Mouse (Mus musculus) yolk sac, embryonic 10.5 days (tissue): ENCODE data around the gene Kat7.

ENCODE experiments used
- DNase-seq: peaks from one replicate; pipeline ENCODE4 v3.0.0-alpha.2; 2017; ENCODE audit warnings: low spot score

The Kat7 gene

GRCm38 (mm10) chr11:95333805-95334204 is 23.8 kb upstream of the Kat7 start:
- DNase-seq: no peak

GRCm38 (mm10) chr11:95333209-95333608 is 23.2 kb upstream of the Kat7 start:
- no peak for DNase-seq

- DNase-seq: no peak
Observed at GRCm38 (mm10) chr11:95330662-95331061, 20.6 kb upstream of the Kat7 start.

- no peak for DNase-seq
Observed at GRCm38 (mm10) chr11:95328629-95329028, 18.6 kb upstream of the Kat7 start.

GRCm38 (mm10) chr11:95326243-95326642 is 16.2 kb upstream of the Kat7 start:
- DNase-seq: no peak

GRCm38 (mm10) chr11:95325832-95326231 is 15.8 kb upstream of the Kat7 start:
- DNase-seq: no peak

GRCm38 (mm10) chr11:95324181-95324580 is 14.1 kb upstream of the Kat7 start:
- DNase-seq: no peak

- no peak for DNase-seq
Observed at GRCm38 (mm10) chr11:95320010-95320409, 10.0 kb upstream of the Kat7 start.

GRCm38 (mm10) chr11:95319506-95319905 is 9.5 kb upstream of the Kat7 start:
- DNase-seq: no peak

GRCm38 (mm10) chr11:95318116-95318515 is 8.1 kb upstream of the Kat7 start:
- no peak for DNase-seq

GRCm38 (mm10) chr11:95315215-95315955 is 5.3 kb upstream of the Kat7 start:
- no peak for DNase-seq

- DNase-seq: no peak
Observed at GRCm38 (mm10) chr11:95311425-95311807, 1.4 kb upstream of the Kat7 start.

GRCm38 (mm10) chr11:95310648-95311424 is 790 bp upstream of the Kat7 start:
- no peak for DNase-seq

GRCm38 (mm10) chr11:95309510-95310006 is 488 bp downstream of the Kat7 start:
- DNase-seq: peak; percentile 98

- peak; percentile 51 for DNase-seq
Observed at GRCm38 (mm10) chr11:95307526-95307925, 2.5 kb downstream of the Kat7 start.

GRCm38 (mm10) chr11:95305600-95305999 is 4.4 kb downstream of the Kat7 start:
- DNase-seq: no peak

- peak; percentile 61 for DNase-seq
Observed at GRCm38 (mm10) chr11:95301772-95302171, 8.3 kb downstream of the Kat7 start.

- DNase-seq: no peak
Observed at GRCm38 (mm10) chr11:95299886-95300285, 10.2 kb downstream of the Kat7 start.

- DNase-seq: no peak
Observed at GRCm38 (mm10) chr11:95298146-95298545, 11.9 kb downstream of the Kat7 start.

- DNase-seq: no peak
Observed at GRCm38 (mm10) chr11:95295736-95296135, 14.3 kb downstream of the Kat7 start.

- no peak for DNase-seq
Observed at GRCm38 (mm10) chr11:95293017-95293624, 16.9 kb downstream of the Kat7 start.

GRCm38 (mm10) chr11:95291998-95292397 is 18.0 kb downstream of the Kat7 start:
- DNase-seq: no peak

GRCm38 (mm10) chr11:95282331-95282730 is 27.7 kb downstream of the Kat7 start:
- no peak for DNase-seq
